Mouse (Mus musculus) Patski (cell line): ENCODE results near the gene Prdm10. TPM values are rescaled to one million over a fixed set of nuclear protein-coding genes. Genes with fewer than 3 reads are reported as not detected.

Experiments used
- ATAC-seq: fragments of 100-300 bp; one replicate; pipeline ENCODE4 v1.8.0; 2021
- CTCF ChIA-PET: fragments of 350-600 bp; sonication (Branson Sonifier 250); formaldehyde crosslinking; loops from one replicate; lab custom pipeline; 2022; ENCODE audit warnings: inconsistent platforms; lab: Charles Lee
- POLR2A ChIA-PET: fragments of 350-600 bp; sonication (Branson Sonifier 250); formaldehyde crosslinking; loops from one replicate; lab custom pipeline; 2022; ENCODE audit warnings: antibody characterized with exemption, inconsistent platforms; lab: Charles Lee
- DNase-seq: peaks from one replicate; pipeline ENCODE4 v3.0.0-alpha.2; 2011; ENCODE audit warnings: low read depth, low spot score
- H3K27me3 ChIP-seq: fragments of 371-371 bp; one replicate; pipeline ENCODE4 v1.5.1; 2021
- CTCF ChIP-seq: fragments of 100-300 bp; IDR thresholded peaks from one replicate; pipeline ENCODE4 v1.5.1; 2021
- in situ Hi-C: fragments of 300-500 bp; cut with MboI; formaldehyde crosslinking; loops from 3 replicates; pipeline ENCODE4 v1.11.1; 2018; ENCODE audit warnings: low pct_unique_long_range_greater_than_20kb, mixed read lengths
- polyA plus RNA-seq: library from polyadenylated mRNA; unstranded; gene quantifications from one replicate; pipeline ENCODE4 v1.2.3, GENCODE M21; 2021

Gene Prdm10
- polyA plus RNA-seq, 1 experiment from 2014 or later, result 9.0 TPM

- no peak for TF ChIP-seq CTCF
- in situ Hi-C loops, result no loop called here
- H3K27me3 ChIP-seq, result no peaks in the 10 kb centered on the region
- POLR2A ChIA-PET, result no interaction called here
- ATAC-seq, result peak; percentile 39
- DNase-seq, result no peak
- CTCF ChIA-PET, result interaction anchor here (1.4 kb wide), 1 partner anchor 9 kb away, joined by 5 read pairs; no protein-coding TSS in a partner anchor
Observed at GRCm38 (mm10) chr9:31321526-31321925, 41.2 kb downstream of the Prdm10 start.

GRCm38 (mm10) chr9:31322090-31322489 lies 41.8 kb downstream of the Prdm10 start:
- ChIA-PET POLR2A (no interaction called here), CTCF (no interaction called here)
- ATAC-seq (no peak), DNase-seq (no peak)
- no peaks in the 10 kb centered on the region for H3K27me3 ChIP-seq
- in situ Hi-C loops, result no loop called here
- TF ChIP-seq CTCF, result no peak

DNA sequence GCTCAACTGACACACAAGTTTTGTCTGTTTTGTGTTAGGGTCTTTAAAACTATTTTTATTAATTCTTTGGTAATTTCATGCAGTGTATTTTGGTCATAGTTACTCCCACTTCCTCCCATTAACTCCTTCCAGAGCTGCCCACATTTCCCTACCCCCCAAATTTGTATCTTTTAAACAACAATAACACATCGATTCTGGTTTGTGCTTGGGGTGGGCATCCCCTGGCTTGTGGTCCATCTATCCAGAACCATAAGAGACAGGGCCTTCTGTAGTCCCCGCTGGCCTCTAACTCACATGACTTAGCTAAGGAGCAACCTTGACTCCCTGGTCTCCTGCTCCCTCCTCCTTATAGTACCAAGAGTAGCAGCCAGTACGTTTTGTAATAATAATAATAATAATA lies 50.5 kb downstream of the Prdm10 start:
- ATAC-seq (no peak), DNase-seq (no peak)
- POLR2A ChIA-PET, result no interaction called here
- no peaks in the 10 kb centered on the region for H3K27me3 ChIP-seq
- in situ Hi-C loops, result loop anchor here (25.0 kb wide), 1 partner anchor 869 kb away; no protein-coding TSS in a partner anchor
- CTCF ChIA-PET, result interaction anchor here (1.0 to 2.4 kb wide), 4 partner anchors 10 to 176 kb away, joined by 3 to 5 read pairs (median 4); no protein-coding TSS in a partner anchor
- TF ChIP-seq CTCF, result no peak

GRCm38 (mm10) chr9:31331246-31331645 lies 50.9 kb downstream of the Prdm10 start:
- no peak for ATAC-seq
- H3K27me3 ChIP-seq, result no peaks in the 10 kb centered on the region
- no peak for TF ChIP-seq CTCF
- in situ Hi-C loops, result loop anchor here (25.0 kb wide), 1 partner anchor 869 kb away; no protein-coding TSS in a partner anchor
- ChIA-PET CTCF (interaction anchor here (1.0 to 2.4 kb wide), 6 partner anchors 10 to 179 kb away, joined by 3 to 7 read pairs (median 5); no protein-coding TSS in a partner anchor), POLR2A (no interaction called here)
- no peak for DNase-seq

- POLR2A ChIA-PET, result no interaction called here
- peak; percentile 57 for ATAC-seq
- no peaks in the 10 kb centered on the region for H3K27me3 ChIP-seq
- CTCF ChIA-PET, result interaction anchor here (0.9 to 2.4 kb wide), 8 partner anchors 11 to 852 kb away, joined by 3 to 7 read pairs (median 5); no protein-coding TSS in a partner anchor
- DNase-seq, result no peak
- in situ Hi-C loops, result loop anchor here (25.0 kb wide), 1 partner anchor 870 kb away; no protein-coding TSS in a partner anchor
- TF ChIP-seq CTCF, result peak; percentile 59
Observed at GRCm38 (mm10) chr9:31331906-31332305, 51.6 kb downstream of the Prdm10 start.

DNA sequence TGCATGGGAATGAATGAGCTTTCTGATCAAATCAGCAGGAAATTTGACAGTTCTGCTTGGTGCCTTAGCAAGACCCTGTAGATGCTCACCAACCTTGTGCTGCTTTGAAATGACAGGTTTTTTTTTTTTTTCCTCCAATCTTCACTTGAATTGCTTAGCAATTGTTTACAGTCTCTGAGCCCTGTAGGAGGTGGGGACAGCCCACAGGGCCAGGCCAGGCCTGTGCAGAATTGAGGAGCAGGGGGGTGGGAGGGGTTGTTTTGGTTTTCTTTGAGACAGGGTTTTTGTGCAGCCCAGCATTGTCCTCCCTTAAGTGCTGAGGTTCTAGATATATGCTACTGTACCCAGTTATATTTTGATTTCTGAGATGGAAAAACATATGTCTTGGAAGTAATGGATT lies 52.5 kb downstream of the Prdm10 start:
- ATAC-seq (no peak), DNase-seq (no peak)
- ChIA-PET POLR2A (interaction anchor here (0.7 kb wide), 1 partner anchor 135 kb away, joined by 3 read pairs; no protein-coding TSS in a partner anchor), CTCF (interaction anchor here (0.9 to 2.4 kb wide), 5 partner anchors 10 to 181 kb away, joined by 3 to 7 read pairs (median 5); no protein-coding TSS in a partner anchor)
- in situ Hi-C loops, result loop anchor here (25.0 kb wide), 1 partner anchor 871 kb away; no protein-coding TSS in a partner anchor
- no peaks in the 10 kb centered on the region for H3K27me3 ChIP-seq
- TF ChIP-seq CTCF, result no peak

DNA sequence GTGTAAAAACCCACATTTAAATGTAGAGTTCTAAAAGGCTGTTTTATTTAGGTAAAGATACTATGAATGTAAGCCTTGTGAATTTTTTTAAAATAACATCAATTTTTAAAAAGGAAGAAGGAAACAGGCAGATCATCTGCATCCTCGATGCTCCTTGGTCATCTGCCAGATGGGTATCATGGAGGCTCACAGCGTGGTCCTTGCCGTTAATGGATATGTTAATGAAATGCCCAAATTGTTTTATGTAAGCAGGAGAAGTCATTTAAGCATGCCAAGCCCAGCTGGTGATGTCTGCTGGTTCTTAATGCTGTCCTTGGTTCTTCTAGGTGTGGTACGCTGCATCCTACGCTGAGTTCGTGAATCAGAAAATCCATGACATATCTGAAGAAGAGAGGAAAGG lies 54.7 kb downstream of the Prdm10 start:
- CTCF ChIA-PET, result no interaction called here
- no peaks in the 10 kb centered on the region for H3K27me3 ChIP-seq
- in situ Hi-C loops, result loop anchor here (25.0 kb wide), 1 partner anchor 873 kb away; no protein-coding TSS in a partner anchor
- DNase-seq, result no peak
- no peak for ATAC-seq
- no peak for TF ChIP-seq CTCF
- POLR2A ChIA-PET, result no interaction called here

DNA sequence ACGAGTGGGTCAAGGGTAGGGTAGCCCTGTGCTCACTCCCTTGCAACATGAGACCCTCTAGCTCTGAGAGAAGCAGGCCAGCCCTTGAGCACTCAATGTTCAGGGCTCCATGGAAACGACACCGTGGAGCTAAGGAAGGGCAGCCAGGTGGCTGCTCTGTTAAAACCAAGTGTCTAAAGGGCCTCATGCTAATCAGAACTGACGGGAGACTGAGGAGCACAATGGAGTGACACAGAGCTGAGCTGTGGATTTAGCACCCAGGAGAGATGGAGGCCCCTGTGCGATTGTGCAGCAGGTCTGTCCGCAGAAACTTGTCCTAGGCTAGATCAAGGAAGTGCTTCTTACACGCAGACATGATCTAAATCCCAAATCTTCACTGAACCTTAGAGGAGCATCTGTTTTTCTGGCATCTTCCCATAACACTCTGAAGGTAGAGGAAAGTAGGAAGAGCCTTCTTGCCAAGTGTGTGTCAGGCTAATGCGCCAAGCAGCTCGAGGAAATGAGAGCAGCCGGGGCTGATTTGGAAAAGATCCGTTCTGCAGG lies 64.0 kb downstream of the Prdm10 start:
- DNase-seq (no peak), ATAC-seq (no peak)
- in situ Hi-C loops, result loop anchor here (25.0 kb wide), 1 partner anchor 882 kb away; no protein-coding TSS in a partner anchor
- ChIA-PET POLR2A (interaction anchor here (0.5 kb wide), 1 partner anchor 193 kb away, joined by 3 read pairs; no protein-coding TSS in a partner anchor), CTCF (interaction anchor here (1.1 kb wide), 1 partner anchor 27 kb away, joined by 3 read pairs; no protein-coding TSS in a partner anchor)
- H3K27me3 ChIP-seq, result no peaks in the 10 kb centered on the region
- TF ChIP-seq CTCF, result no peak

GRCm38 (mm10) chr9:31346575-31347080 lies 66.3 kb downstream of the Prdm10 start:
- no peak for TF ChIP-seq CTCF
- ATAC-seq (no peak), DNase-seq (no peak)
- ChIA-PET POLR2A (no interaction called here), CTCF (no interaction called here)
- no peaks in the 10 kb centered on the region for H3K27me3 ChIP-seq
- in situ Hi-C loops, result loop anchor here (5.0 to 25.0 kb wide), 2 partner anchors 194 to 884 kb away; no protein-coding TSS in a partner anchor

DNA sequence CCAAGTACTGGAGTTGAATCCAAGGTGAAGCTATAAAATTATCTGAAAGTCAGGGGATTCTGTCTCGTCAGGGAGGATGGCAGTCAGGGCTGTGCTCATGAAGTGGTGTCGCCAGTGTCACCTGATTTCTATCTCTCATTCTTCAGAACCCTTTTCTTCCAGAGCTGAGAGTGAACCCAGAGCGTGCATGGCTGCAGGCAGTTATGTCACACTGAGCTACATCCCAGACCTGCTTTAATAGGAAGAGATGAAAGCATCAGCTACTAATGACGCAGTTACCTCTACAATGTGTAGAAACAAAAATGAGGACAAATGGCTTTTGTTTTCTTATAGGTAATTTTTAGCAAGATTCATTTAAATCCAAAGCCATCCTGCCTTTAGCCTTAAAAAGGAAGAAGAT lies 68.1 kb downstream of the Prdm10 start:
- no peak for DNase-seq
- CTCF ChIA-PET, result interaction anchor here (0.7 to 2.5 kb wide), 17 partner anchors 9 to 401 kb away, joined by 3 to 11 read pairs (median 3); no protein-coding TSS in a partner anchor
- in situ Hi-C loops, result loop anchor here (5.0 to 25.0 kb wide), 2 partner anchors 196 to 886 kb away; no protein-coding TSS in a partner anchor
- TF ChIP-seq CTCF, result no peak
- no peaks in the 10 kb centered on the region for H3K27me3 ChIP-seq
- no peak for ATAC-seq
- POLR2A ChIA-PET, result no interaction called here
